Mouse (Mus musculus) testis, adult 2 months (tissue): ENCODE measurements around the gene Tmem132b. TPM values are rescaled to one million over a fixed set of nuclear protein-coding genes. Genes with fewer than 3 reads are reported as not detected.

Source experiments
- H3K27ac ChIP-seq: fragments of 200-500 bp; 2 replicates; pipeline ENCODE4 v1.5.1; 2012; ENCODE audit warnings: low read depth, low read length; ENCODE audit not compliant: control insufficient read depth, insufficient read depth
- H3K27me3 ChIP-seq: fragments of 200-500 bp; 2 replicates; pipeline ENCODE4 v1.6.1; 2012; ENCODE audit warnings: mild to moderate bottlenecking, low read length, moderate library complexity; ENCODE audit not compliant: control insufficient read depth, insufficient read depth
- H3K36me3 ChIP-seq: fragments of 200-500 bp; 2 replicates; pipeline ENCODE4 v1.6.1; 2012; ENCODE audit warnings: mild to moderate bottlenecking, low read length; ENCODE audit not compliant: control insufficient read depth, insufficient read depth
- H3K4me1 ChIP-seq: fragments of 200-500 bp; 2 replicates; pipeline ENCODE4 v1.6.1; 2012; ENCODE audit warnings: low read length; ENCODE audit not compliant: control insufficient read depth, insufficient read depth
- H3K4me3 ChIP-seq: fragments of 200-500 bp; 2 replicates; pipeline ENCODE4 v1.5.1; 2012; ENCODE audit warnings: low read depth, mild to moderate bottlenecking, low read length, moderate library complexity, mixed read lengths; ENCODE audit not compliant: control insufficient read depth
- CTCF ChIP-seq: fragments of 200-500 bp; IDR thresholded peaks from 2 replicates; pipeline ENCODE4 v1.5.1; 2012; ENCODE audit warnings: low read depth, mild to moderate bottlenecking, inconsistent platforms, low read length, moderate library complexity; ENCODE audit not compliant: control insufficient read depth, insufficient read depth, insufficient replicate concordance
- POLR2A ChIP-seq: fragments of 200-500 bp; IDR thresholded peaks from 2 replicates; pipeline ENCODE4 v1.6.1; 2012; ENCODE audit warnings: low read depth, mild to moderate bottlenecking, inconsistent platforms, low read length, moderate library complexity; ENCODE audit not compliant: control insufficient read depth
- polyA plus RNA-seq: library from polyadenylated mRNA; depleted of rRNA; stranded (reverse); fragments of >200 nt; gene quantifications from 2 replicates; pipeline ENCODE4 v1.2.3, GENCODE M21; 2012

Tmem132b gene
- polyA plus RNA-seq, 1 experiment = 0.09 TPM

- TF ChIP-seq CTCF (no peak), POLR2A (no peak)
- Histone ChIP-seq H3K4me3 (no peak overlapping the region), H3K4me1 (no peaks in the 10 kb centered on the region), H3K27me3 (no peaks in the 10 kb centered on the region), H3K27ac (no peak overlapping the region), H3K36me3 (peaks cover 2% of the 10 kb centered on the region; the same call in 1 of the 2 replicates)
Observed at GRCm38 (mm10) chr5:125491107-125491506, 40.5 kb upstream of the Tmem132b start.

- H3K36me3 ChIP-seq = peaks cover 2% of the 10 kb centered on the region; the same call in 1 of the 2 replicates
- no peak overlapping the region for H3K27ac ChIP-seq
- no peak overlapping the region for H3K4me3 ChIP-seq
- TF ChIP-seq POLR2A (no peak), CTCF (no peak)
- no peaks in the 10 kb centered on the region for H3K4me1 ChIP-seq
- H3K27me3 ChIP-seq = no peaks in the 10 kb centered on the region
Observed at GRCm38 (mm10) chr5:125492379-125493092, 39.0 kb upstream of the Tmem132b start.

DNA sequence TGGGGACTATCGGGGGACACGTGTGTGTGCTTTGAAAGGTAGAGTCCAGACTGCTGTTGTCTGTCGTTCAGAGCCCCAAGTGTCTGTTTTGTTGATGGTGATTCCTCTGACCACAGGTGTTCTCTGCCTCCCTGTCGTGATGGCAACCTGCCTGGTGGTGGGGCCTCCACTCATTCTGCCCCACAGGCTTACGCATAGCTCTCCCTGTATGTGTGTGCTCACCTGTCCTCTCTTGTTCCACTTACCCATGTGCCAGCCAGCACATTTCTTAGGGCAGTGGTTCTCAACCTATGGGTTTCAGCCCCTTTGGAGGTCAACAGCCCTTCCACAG, 38.5 kb upstream of the Tmem132b start:
- Histone ChIP-seq H3K27me3 (no peaks in the 10 kb centered on the region), H3K27ac (no peak overlapping the region), H3K4me3 (no peak overlapping the region), H3K36me3 (peaks cover 2% of the 10 kb centered on the region; the same call in 1 of the 2 replicates), H3K4me1 (no peaks in the 10 kb centered on the region)
- TF ChIP-seq POLR2A = no peak
- TF ChIP-seq CTCF = no peak

DNA sequence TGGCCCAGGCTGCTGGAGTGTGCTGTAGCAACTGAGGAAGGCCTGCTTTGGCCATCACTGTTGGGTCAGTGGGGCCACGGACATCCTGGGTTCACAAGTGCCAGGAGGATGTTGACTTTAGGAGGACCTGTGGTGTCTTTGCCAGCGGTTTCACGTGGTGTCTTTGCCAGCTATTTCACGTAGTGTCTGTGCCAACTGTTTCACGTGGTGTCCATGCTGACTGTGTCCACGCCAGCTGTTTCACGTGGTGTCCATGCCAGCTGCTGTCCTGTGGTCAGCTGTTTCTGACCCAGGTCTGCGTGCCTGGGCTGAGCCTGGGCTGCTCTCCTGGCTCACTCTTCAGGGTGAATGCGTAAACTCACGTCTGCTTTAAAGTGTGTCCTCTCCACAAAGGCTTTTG, 35.9 kb upstream of the Tmem132b start:
- no peak for TF ChIP-seq CTCF
- no peak for TF ChIP-seq POLR2A
- H3K4me3 ChIP-seq = no peak overlapping the region
- H3K4me1 ChIP-seq = no peaks in the 10 kb centered on the region
- H3K36me3 ChIP-seq = peaks cover 2% of the 10 kb centered on the region; the same call in 1 of the 2 replicates
- no peak overlapping the region for H3K27ac ChIP-seq
- no peaks in the 10 kb centered on the region for H3K27me3 ChIP-seq

DNA sequence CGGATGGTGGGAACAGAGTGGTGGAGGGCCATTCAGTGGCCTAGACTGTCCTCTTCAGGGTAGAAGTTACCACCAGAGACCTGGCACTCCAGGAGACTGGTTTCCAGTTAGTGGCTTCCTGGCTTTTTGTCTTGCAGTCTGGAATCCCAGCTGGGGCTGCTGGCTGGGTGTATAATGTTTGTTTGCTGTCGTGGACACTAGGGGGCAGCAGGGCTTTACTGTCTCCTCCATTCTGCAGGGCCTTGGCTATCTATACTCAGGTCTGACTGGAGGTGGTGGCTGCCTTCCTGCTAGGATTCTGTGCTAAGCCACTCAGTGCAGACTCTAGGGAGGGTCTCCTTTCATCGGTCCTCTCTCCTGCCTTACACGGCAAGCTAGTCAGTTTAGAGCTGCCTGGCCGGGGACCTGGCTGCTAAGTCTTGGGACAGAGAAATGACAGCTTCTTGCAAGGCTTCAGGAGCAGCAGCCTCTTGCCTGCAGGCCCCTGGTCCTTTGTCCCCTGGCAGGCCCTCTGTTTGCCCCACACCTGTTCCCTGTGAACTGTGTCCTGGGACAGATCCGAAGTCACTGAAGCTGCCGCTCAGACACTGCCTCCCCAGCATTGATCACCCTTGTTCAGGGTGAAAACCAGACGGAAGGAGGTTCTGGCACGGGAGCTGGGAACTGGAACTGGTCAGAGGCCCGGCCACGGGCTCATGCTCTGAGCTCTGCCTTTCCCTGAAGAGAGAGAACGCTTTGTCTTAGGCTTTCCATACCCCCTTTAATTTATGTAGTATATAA, 33.6 kb upstream of the Tmem132b start:
- Histone ChIP-seq H3K4me1 (no peaks in the 10 kb centered on the region), H3K27ac (no peak overlapping the region), H3K36me3 (peaks cover 2% of the 10 kb centered on the region; the same call in 1 of the 2 replicates)

GRCm38 (mm10) chr5:125501505-125501904, 30.1 kb upstream of the Tmem132b start:
- no peaks in the 10 kb centered on the region for H3K4me1 ChIP-seq
- H3K36me3 ChIP-seq = peaks cover 2% of the 10 kb centered on the region
- no peak for TF ChIP-seq POLR2A
- TF ChIP-seq CTCF = no peak
- H3K27ac ChIP-seq = no peak overlapping the region
- no peak overlapping the region for H3K4me3 ChIP-seq
- H3K27me3 ChIP-seq = no peaks in the 10 kb centered on the region

More for the DNA sequence above, 33.6 kb upstream of the Tmem132b start:
- Histone ChIP-seq H3K4me3 (peak overlapping the region; percentile 75), H3K27me3 (no peaks in the 10 kb centered on the region)
- peak; percentile 63; the same call in 1 of the 2 replicates for TF ChIP-seq CTCF
- no peak for TF ChIP-seq POLR2A

- Histone ChIP-seq H3K36me3 (peaks cover 2% of the 10 kb centered on the region), H3K4me1 (no peaks in the 10 kb centered on the region), H3K27me3 (no peaks in the 10 kb centered on the region), H3K27ac (no peak overlapping the region), H3K4me3 (no peak overlapping the region)
- TF ChIP-seq POLR2A = no peak
- no peak for TF ChIP-seq CTCF
Observed at GRCm38 (mm10) chr5:125502186-125502585, 29.4 kb upstream of the Tmem132b start.
